Mouse (Mus musculus) megakaryocyte, embryonic 14.5 days (primary cell): ENCODE measurements around the gene Trib2. TPM values are rescaled to one million over a fixed set of nuclear protein-coding genes. Genes with fewer than 3 reads are reported as not detected.

Experiments
- H3K27me3 ChIP-seq: replicated peaks from 2 replicates; pipeline ENCODE3; 2012; ENCODE audit warnings: inconsistent platforms
- H3K36me3 ChIP-seq: replicated peaks from 2 replicates; pipeline ENCODE3; 2012; ENCODE audit warnings: low read length, inconsistent platforms, mixed read lengths
- H3K4me1 ChIP-seq: 2 replicates; pipeline ENCODE4 v1.6.1; 2012; ENCODE audit warnings: inconsistent platforms
- H3K4me3 ChIP-seq: replicated peaks from 2 replicates; pipeline ENCODE3; 2012; ENCODE audit warnings: moderate library complexity, mild to moderate bottlenecking, inconsistent platforms
- H3K9me3 ChIP-seq: 2 replicates; pipeline ENCODE4 v1.6.1; 2012; ENCODE audit warnings: inconsistent platforms
- FLI1 ChIP-seq: IDR thresholded peaks from 2 replicates; pipeline ENCODE4 v1.6.1; 2012; ENCODE audit warnings: low read length, inconsistent platforms, mixed read lengths
- GATA1 ChIP-seq: IDR thresholded peaks from 3 replicates; pipeline ENCODE4 v1.6.1; 2012; ENCODE audit warnings: mixed read lengths, low read length, inconsistent platforms, borderline replicate concordance
- polyA plus RNA-seq: library from polyadenylated mRNA; stranded (reverse); fragments of >175 nt; gene quantifications from 2 replicates; pipeline ENCODE4 v1.2.3, GENCODE M21; 2012; ENCODE audit warnings: low replicate concordance; ENCODE audit not compliant: insufficient read depth

Gene Trib2
- polyA plus RNA-seq, 1 experiment: 2.6 TPM

DNA sequence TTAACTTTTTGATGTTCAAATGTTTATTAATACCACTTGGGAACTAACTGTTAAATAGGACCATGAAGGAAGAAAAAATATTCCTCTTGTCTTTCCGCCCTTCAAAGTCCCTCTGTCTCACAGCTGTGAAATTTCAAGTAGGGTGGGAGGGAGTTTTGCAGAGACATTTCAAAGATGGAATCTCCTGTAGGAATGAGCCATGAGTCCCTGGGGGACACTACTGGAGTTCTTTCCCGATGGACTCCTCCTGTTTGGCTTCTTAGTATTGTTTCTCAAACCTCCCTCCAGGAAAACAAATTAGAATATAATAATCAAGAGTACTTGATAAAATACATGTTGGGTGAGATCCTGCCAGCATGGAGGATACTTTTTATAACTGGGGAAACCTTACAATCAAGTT lies 62.1 kb downstream of the Trib2 start:
- Histone ChIP-seq H3K27me3 (no peaks in the 10 kb centered on the region), H3K9me3 (no peaks in the 10 kb centered on the region), H3K36me3 (no peaks in the 10 kb centered on the region), H3K4me1 (peaks cover 12% of the 10 kb centered on the region), H3K4me3 (no peak overlapping the region)
- TF ChIP-seq GATA1 (no peak), FLI1 (no peak)

- TF ChIP-seq GATA1 (no peak), FLI1 (no peak)
- Histone ChIP-seq H3K4me1 (peaks cover 7% of the 10 kb centered on the region; the same call in 1 of the 2 replicates), H3K36me3 (no peaks in the 10 kb centered on the region), H3K27me3 (no peaks in the 10 kb centered on the region), H3K4me3 (no peak overlapping the region), H3K9me3 (no peaks in the 10 kb centered on the region)
Observed at GRCm38 (mm10) chr12:15749646-15750195, 67.0 kb downstream of the Trib2 start.

GRCm38 (mm10) chr12:15745752-15746151 lies 71.0 kb downstream of the Trib2 start:
- Histone ChIP-seq H3K9me3 (no peaks in the 10 kb centered on the region), H3K4me1 (peaks cover 14% of the 10 kb centered on the region), H3K27me3 (no peaks in the 10 kb centered on the region), H3K4me3 (no peak overlapping the region), H3K36me3 (no peaks in the 10 kb centered on the region)
- no peak for TF ChIP-seq GATA1
- TF ChIP-seq FLI1: no peak
